Mouse (Mus musculus): Measurements from ENCODE around the gene Syt12.
A peak's percentile ranks its signal among the peaks of the same experiment; 100 is the strongest.
"Not testable (repeated sequence)": the region's sequence is repeated elsewhere in the genome, so short reads cannot be mapped to it uniquely, and the experiment has no call there.

The Syt12 gene

GRCm38 (mm10) chr19:4487877-4488276, 10.6 kb upstream of the Syt12 start:
- DNase-seq = no peak

DNA sequence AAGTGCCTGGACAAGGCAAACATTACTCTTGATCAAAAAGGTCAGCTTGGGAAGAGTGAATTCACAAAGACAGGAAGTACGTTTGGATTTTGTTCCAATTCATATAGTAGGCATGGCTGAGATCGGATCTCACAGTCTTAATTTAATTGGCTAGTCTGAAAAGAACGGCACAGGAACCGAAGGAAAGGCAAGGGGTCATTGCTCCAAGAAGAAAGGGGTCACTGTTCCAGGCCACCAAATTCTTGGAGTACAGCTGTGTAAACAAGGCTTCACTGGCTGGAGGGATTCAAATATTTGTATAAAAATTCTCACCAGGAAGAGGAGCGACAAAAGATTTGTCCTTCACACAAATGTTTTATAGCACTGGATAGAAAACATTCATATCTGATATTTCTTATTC, 7.8 kb upstream of the Syt12 start:
- no peak for DNase-seq

- peak; percentile 75 for DNase-seq
Measured at GRCm38 (mm10) chr19:4482111-4482859, 5.0 kb upstream of the Syt12 start.

GRCm38 (mm10) chr19:4481326-4481725, 4.1 kb upstream of the Syt12 start:
- DNase-seq = peak; percentile 65

- peak; percentile 85 for DNase-seq
Measured at GRCm38 (mm10) chr19:4480041-4480440, 2.8 kb upstream of the Syt12 start.

DNA sequence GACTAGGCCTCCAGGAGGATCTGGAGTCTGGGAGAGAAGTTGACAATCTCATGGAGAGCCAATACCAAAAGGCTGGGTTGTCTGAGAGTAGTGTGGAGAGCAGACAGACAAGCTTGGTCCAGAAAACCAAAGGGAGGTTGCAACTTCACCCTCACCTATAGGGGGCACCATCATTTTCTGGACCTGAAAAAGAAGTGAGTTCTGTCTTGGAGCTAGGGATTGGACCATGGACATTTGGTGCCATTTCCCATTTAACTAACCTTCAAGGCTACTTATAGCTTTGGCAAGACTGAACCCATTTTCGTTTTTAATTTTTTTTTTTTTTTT, 906 bp upstream of the Syt12 start:
- DNase-seq = no peak

DNA sequence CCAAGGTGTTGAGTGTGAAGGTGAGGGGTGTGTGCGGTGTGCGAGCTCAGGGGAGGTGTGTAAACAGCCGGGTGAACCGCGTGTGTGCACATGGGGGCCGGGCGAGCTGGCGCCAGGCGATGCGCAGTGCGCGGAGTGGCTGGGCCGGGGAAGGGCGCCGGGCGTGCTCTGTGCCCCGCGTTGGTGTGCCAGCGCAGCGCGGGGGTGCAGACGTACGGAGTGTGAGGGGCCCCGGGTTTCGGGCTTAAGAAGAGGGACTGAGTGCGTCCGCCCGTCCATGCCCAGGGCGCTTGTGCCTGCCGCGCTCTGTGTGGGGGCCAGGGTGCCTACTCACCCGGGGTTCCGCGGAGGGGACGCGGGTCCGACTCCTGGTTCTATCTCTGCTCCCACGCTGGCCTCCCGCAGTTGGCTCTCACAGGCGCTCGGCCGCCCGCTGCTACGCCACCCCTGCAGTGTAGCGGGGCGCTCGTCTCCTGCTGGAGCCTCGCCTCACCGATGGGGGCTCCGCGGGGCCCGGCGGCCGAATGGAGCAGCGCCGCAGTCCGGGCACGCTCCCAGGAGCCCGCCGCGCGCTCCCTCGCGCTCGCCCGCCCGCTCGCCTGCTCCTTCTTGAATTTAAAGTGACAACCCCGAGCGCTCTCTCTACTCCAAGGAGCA, 518 bp downstream of the Syt12 start:
- DNase-seq = peak; percentile 85

- peak; percentile 62 for DNase-seq
Measured at GRCm38 (mm10) chr19:4475224-4475925, 1.9 kb downstream of the Syt12 start.

DNA sequence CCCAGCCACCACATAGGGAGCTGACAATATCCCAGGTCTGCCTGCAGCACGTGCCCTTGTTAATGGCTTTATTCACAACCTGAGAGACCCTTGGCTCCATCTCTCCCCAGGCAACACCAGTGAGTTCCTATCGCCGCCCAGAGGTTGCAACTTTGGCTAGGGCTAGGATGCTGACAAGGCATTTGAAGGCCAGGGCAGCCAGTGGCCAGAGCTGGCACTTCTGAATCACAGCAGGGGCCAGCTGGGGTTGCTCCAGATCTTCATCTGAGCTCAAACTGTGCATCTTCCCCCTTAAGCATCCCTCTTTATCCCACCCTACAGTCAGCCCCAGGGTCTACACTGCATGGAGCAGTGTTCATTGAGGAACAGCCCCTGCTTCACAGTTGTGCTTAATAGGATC, 2.5 kb downstream of the Syt12 start:
- peak; percentile 51 for DNase-seq

DNA sequence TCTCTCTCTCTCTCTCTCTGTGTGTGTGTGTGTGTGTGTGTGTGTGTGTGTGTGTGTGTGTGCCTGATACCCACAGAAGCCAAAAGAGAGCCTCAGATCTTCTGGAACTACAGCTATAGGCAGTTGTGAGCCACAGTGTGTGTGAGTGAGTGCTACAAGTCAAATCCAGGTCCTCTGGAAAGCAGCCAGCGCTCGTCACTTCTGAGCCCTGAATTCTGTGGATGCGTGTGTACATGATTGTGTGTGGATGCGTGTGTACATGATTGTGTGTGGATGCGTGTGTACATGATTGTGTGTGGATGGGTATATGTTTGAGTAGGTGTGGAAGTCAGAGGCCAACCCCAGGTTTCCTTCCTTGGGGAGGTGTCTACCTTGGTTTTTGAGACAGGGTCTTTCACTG, 3.7 kb downstream of the Syt12 start:
- peak; percentile 46 for DNase-seq

GRCm38 (mm10) chr19:4468363-4468762, 8.9 kb downstream of the Syt12 start:
- DNase-seq = peak; percentile 51

DNA sequence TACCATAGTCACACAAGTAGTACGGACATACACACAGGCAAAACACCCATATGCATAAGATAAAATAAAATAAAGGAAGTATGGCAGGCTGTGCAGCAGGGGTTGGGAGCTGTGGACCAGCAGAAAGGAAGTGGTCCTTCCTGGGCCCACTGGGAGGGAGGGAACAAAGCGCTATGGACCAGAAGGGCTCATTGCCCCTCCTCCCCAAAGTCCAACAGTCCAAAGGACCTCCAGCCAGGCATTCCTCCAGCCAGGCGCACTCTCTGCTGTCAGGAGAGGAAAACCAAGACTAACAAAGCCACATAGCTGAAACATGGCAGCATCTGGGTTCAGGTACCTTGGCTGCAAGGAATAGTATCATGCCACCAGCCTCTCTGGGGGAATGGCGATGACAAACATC, 12.6 kb downstream of the Syt12 start:
- no peak for DNase-seq

- no peak for DNase-seq
Measured at GRCm38 (mm10) chr19:4461981-4462380, 15.3 kb downstream of the Syt12 start.

DNA sequence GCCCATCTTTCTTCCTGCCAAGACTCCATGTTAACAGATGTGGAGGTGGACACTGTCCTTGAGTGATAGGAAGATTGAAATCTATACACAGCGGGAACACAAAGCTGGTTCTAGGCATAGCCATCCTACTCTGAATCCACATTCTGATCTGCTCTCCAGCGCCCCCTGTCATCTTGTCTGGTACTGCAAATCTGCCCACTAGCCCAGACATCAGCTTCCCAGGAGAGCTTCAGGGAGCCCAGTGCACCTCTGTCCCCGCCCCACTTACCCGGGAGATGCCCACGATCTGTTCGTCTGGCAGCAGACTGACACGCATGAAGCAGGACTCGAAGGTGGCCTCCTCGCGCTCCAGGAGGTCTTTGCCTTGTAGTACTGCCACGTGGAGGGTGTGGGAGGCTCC, 21.0 kb downstream of the Syt12 start:
- peak; percentile 66 for DNase-seq

DNA sequence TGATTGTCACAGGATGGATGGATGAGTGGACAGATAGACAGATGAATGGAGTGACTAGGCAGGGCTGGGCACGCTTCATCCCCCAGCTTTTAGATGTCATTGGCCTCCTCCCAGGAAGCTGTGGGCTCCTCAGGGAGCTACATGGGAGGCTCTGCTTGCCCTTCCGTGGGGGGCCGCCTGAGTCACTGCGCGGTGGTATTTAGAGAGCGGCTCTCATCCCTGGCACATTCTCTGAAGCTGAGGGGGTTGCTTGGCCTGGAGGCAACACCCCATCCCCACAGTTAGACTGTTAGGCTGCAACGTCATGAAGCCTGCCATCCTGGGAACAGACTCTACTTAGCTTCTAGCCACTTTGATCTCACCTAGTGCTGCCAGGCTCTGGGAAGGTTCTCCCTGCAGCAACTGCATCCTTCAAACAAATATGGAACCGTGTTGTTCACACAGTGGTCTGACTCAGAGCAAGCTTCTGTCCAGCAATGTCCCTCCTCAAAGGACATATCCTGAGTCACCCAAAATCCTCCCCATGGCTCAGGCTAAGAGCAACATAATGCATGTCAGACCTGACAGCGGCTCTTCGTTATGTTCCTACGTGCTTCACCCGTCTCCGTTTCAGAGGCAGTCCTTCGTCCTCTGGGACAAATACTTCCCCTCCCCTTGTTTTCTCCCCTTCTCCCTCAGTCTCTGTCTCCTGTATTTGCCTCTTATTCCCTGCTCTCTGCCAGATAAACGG, 22.0 kb downstream of the Syt12 start:
- DNase-seq = no peak

- DNase-seq = not testable (repeated sequence)
Measured at GRCm38 (mm10) chr19:4454040-4454439, 23.2 kb downstream of the Syt12 start.

DNA sequence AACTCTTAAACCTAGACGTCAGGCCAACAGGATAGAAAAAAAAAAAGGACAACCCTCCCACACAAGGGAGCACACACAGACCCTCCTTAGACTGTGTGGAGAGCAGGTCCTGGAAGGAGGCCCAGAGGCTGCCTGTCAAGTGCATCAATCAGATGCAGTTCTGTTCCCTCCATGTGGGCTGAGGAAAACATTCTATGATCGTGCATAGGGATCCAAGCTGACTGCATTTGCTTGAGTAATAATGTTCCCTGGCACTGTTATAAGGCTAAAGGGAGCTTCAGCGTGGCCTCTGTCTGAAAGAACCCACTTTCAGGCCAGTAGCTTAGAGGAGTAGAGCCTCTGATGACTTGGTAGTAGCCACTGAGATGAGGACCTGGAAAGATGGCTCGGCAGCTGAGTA, 24.7 kb downstream of the Syt12 start:
- no peak for DNase-seq

DNA sequence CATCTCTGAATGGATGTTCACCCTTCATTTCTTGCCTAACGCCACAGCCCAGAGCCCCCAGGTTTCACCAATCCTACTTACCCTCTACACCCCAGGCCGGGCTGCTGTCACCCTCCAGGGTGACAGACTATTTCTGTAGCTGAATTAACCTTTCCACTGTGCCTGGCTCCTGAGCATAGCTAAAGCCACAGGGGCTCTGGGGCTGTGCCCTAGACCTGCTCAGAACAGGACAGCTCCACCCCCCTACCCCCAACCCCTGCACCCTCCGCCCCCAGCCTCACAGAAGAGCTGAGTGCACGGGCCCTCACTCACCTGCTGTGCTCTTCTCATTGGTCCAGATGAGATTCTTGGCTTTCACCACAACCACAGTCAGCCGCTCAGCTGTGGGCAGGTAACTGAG, 25.3 kb downstream of the Syt12 start:
- no peak for DNase-seq

DNA sequence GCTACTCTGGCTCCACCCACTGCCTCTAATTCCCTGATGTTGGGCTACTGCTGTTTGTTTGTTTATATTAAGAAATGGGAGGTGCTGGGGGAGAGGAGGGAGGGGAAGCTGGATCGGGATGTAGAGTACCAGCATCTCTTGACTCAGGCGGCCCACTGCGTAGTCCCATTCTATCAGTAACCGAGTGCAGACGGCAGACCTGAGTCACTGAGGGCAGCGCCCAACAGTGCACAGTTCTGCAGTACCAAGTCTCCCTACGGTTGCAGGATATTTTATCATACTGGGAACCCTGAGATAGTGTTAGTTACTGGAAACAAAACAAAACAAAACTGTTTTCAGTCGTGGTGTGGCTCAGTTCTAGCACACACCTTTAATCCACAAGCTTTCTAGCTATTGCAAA, 26.1 kb downstream of the Syt12 start:
- no peak for DNase-seq

DNA sequence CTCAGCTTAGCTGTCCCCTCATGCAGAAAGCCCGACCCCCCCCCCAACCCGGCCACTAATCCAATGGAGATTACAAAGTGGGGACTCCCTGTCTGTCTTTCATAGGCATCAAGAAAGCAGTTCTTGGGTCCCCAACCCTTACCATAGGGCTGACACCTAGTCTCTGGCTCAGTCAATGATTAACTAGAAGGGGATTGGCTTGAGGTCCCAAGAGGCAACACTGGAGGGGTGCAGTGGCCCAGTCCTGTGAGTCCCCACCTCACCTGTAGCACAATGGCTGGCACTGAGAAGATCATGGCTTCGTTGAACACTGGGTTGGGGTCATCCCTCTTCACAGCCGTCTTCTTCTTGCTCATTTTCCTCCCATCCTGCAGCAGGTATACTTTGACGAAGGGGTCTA, 26.6 kb downstream of the Syt12 start:
- DNase-seq = no peak

- no peak for DNase-seq
Measured at GRCm38 (mm10) chr19:4449230-4449629, 28.0 kb downstream of the Syt12 start.

DNA sequence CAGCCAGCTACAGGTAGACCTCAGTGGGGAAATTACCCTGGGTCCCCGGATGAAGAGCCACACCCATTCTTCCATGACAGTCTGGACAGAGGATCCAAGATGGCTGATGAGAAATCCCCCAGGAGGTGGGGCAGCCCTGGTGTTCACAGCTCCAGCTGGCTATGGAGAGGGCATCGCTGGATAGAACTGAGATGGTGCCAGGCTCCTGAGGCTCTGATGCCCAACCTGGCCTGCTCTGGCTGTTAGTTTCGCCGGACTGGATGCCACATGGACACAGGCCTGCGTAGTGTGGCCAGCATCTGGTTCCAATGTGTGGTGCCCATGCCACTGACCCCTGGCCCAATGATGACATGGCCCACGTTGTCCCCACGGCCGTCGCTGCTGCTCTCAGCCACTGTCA, 29.8 kb downstream of the Syt12 start:
- DNase-seq = no peak

DNA sequence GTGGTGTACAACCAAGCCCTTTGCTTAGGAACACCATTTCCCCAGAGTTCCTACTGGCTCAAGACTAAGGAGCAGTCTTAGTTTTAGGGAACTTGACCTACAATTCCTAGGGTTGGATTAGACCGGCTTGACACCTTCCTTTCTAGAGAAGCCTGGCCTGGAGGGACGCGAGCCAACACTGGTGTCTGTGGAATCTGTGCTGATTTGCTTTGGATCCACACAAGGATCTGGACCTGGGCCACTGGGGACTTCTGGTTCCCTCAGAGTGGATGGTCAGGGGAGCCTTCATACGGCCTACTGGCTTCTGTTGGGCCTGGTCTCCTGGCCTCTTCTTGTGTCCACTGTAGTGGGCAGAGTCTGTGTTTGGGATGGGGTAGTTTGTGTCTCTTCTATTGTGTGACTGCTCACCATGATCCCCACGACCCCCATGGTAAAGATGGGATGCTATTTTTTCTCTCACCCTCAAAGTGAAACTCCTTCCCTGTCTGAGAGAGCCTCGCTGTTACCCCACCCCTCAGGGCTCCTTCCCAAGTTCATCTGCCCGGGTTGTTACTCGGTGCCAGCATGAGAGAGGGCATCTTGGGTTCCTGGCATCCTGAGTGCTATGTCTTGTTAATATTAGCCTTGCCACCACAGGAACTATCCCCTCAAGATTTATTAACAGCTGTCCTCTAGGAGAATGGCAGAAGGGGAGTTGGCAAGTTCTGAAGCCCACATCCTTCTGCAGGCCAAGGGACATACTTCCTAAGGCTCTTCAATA, 30.4 kb downstream of the Syt12 start:
- peak; percentile 60 for DNase-seq
